Mouse (Mus musculus): ENCODE results near the gene Ubfd1.

DNA sequence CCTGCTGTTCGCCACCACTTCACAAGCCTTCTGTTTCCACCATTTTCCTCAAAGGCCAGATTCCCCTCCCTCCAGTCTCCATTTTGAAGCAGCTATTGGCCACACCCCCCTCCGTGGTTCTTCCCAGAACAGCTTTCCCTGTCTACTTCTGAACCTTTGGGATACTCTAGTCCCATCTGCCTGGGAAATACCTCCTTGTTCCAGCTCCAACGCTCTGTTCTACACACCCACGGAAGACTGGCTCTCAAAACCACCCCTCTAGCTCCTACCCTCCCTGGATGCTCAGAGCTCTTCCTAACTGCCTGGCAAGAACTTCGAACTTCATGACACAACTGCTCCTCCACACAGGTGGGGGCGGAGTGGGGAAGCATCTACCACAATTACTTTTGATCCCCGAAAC lies 48.0 kb upstream of the Ubfd1 start:
- TF ChIP-seq CTCF (IDR thresholded peaks at IDR 0.05; ENCODE audit: extremely low read depth, insufficient read depth, insufficient read length, insufficient replicate concordance) (no peak), POLR2A (IDR thresholded peaks at IDR 0.05; ENCODE audit: low read depth, low read length) (no peak)

Measured in spleen, adult 2 months (tissue).